Mouse (Mus musculus) lung, embryonic 14.5 days (tissue): Measurements from ENCODE around the gene Trabd. TPM values are rescaled to one million over a fixed set of nuclear protein-coding genes. Genes with fewer than 3 reads are reported as not detected.

ENCODE experiments used
- ATAC-seq: fragments of 200-750 bp; cut with Nextera tagmentation; 2 replicates; pipeline ENCODE4 v1.8.0; 2017; ENCODE audit warnings: mild to moderate bottlenecking, moderate TSS enrichment, moderate library complexity; ENCODE audit not compliant: insufficient read depth
- DNase-seq: peaks from one replicate; pipeline ENCODE4 v3.0.0-alpha.2; 2015
- H3K27ac ChIP-seq: fragments of 300-500 bp; sonication (generic); 2 replicates; pipeline ENCODE4 v1.5.1; 2014; ENCODE audit warnings: low read depth, mild to moderate bottlenecking, moderate library complexity
- H3K27me3 ChIP-seq: fragments of 300-500 bp; sonication (generic); 2 replicates; pipeline ENCODE4 v1.6.1; 2014; ENCODE audit warnings: low read length, control low read depth; ENCODE audit not compliant: insufficient read depth
- H3K36me3 ChIP-seq: fragments of 300-500 bp; sonication (generic); 2 replicates; pipeline ENCODE4 v1.6.1; 2014; ENCODE audit warnings: control low read depth; ENCODE audit not compliant: insufficient read depth
- H3K4me1 ChIP-seq: fragments of 300-500 bp; sonication (generic); 2 replicates; pipeline ENCODE4 v1.6.1; 2014; ENCODE audit warnings: antibody characterized with exemption, control low read depth; ENCODE audit not compliant: insufficient read depth
- H3K4me2 ChIP-seq: fragments of 300-500 bp; sonication (generic); 2 replicates; pipeline ENCODE4 v1.6.1; 2014; ENCODE audit warnings: mild to moderate bottlenecking
- H3K4me3 ChIP-seq: fragments of 300-500 bp; sonication (generic); 2 replicates; pipeline ENCODE4 v1.5.1; 2014; ENCODE audit warnings: low read depth, low read length
- H3K9ac ChIP-seq: fragments of 300-500 bp; sonication (generic); 2 replicates; pipeline ENCODE4 v1.6.1; 2014
- H3K9me3 ChIP-seq: fragments of 300-500 bp; sonication (generic); 2 replicates; pipeline ENCODE4 v1.6.1; 2016; ENCODE audit warnings: low read depth, low read length, control low read depth
- CTCF ChIP-seq: IDR thresholded peaks from 2 replicates; pipeline ENCODE4 v1.5.1; 2016; ENCODE audit warnings: antibody characterized with exemption, low read depth
- WGBS: fragments of 180-500 bp; shearing (Covaris S2); extraction: QIAGEN DNeasy Blood & Tissue Kit; methylation state at CpG from one replicate; pipeline ENCODE4 v1.1.7; 2014; 5-methylcytosine and 5-hydroxymethylcytosine counted together
- polyA plus RNA-seq: library from polyadenylated mRNA; unstranded; fragments of >200 nt; fragmentation: Nextera tagmentation; extraction: Ambion mirVana; gene quantifications from 2 replicates; pipeline ENCODE4 v1.2.1, GENCODE M21; 2014

Gene Trabd
- polyA plus RNA-seq, 1 experiment from 2014 or later: 51.6 TPM

DNA sequence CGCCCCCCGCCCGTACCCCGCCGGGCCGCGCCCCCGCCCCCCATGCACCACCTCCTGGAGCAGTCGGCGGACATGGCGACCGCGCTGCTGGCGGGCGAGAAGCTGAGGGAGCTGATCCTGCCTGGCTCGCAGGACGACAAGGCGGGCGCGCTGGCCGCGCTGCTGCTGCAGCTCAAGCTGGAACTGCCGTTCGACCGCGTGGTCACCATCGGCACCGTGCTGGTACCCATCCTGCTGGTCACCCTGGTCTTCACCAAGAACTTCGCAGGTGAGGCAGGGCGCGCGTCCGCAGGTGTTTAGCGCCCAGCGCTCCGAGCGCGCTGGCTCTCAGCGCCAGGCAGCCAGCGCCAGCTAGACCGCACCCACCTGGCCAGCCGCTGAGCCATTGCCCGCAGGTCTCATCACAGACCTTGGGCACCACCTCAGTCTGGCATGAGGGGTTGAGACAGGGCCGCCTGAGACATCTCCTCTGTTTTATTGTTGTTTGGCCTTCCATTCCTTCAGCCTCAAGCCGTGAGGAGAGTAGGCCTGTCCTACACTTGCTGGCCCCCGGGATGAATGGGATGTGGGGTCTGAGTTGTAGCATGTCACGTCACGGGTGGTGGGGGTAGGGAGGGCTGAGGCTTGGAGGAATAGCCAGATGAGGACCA, 14.8 kb upstream of the Trabd start:
- DNase-seq (peak; percentile 56), ATAC-seq (peak; percentile 46; the same call in 1 of the 2 replicates)
- Histone ChIP-seq H3K36me3 (no peaks in the 10 kb centered on the region), H3K27me3 (peaks cover 43% of the 10 kb centered on the region), H3K4me3 (peak overlapping the region; percentile 66), H3K4me1 (0 out of 2 replicates have a peak, but pooled peaks cover 3% of the 10 kb centered on the region), H3K9ac (peak overlapping the region; percentile 58), H3K9me3 (no peaks in the 10 kb centered on the region), H3K4me2 (peak overlapping the region; percentile 96), H3K27ac (no peak overlapping the region)
- no peak for TF ChIP-seq CTCF
- 1% methylated on average over 39 of the region's 48 CpGs for WGBS

DNA sequence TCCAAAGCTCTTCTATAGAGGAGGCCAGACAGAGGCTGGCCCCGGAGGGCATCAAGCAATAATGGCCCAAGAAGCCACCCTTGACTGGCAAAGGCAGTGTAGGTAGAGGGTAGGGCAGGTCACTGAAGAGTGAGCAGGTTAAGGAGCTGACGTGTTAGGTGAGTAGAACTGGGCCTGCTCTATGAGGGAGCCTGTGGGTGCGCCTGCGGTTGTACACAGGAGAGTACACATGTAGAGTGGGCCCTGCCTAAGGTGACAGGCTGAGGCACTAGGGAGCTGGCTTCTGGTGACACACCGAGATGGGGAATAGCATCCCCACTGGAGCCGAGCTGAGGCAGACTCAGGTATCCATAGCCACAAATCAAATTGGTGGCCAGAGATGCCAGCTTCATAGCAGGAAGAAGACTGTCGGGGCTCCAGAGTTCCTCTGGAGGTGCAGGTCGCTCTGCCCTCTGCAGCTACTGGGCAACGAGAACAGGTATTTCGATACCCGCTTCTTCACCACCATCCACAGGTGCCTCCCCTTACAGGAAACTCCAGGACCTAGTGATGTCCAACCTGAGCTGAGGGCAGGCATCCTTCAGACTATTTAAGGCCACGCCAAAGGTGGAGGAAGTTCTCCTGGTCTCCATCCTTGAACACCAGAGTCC, 14.0 kb upstream of the Trabd start:
- no peak for DNase-seq

DNA sequence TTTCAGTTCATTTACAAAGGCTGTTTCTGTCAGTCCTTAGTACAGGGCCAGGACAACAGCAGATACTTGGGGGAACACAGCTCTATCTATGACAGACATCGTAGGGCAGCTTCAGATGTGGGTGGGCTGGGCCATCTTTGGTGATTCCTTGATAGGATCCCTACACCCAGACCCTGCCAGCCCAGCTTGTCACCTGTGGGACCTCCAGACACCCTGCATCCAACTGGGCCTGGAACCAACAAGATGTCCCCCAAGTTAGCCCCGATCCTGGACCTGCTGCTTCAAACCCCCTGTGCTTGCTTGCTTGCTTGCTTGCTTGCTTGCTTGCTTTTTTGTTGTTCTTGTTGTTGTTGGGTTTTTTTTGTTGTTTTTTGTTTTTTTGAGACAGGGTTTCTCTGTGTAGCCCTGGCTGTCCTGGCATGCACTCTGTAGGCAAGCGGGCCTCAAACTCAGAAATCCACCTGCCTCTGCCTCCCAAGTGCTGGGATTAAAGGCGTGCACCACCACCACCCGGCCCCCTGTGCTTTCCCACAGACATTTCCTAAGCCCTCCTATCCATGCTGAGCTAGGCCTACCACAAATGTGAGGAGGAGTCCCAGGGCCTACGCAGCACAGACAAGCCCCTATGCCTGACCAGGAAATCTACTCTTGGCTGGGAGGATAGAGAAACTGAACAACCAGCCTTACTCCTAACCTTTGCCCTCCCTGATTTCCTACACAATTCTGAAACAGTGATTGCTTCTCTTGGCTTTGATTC, 13.0 kb upstream of the Trabd start:
- H3K36me3 ChIP-seq: no peaks in the 10 kb centered on the region
- TF ChIP-seq CTCF: no peak
- H3K4me2 ChIP-seq: no peak overlapping the region
- H3K9ac ChIP-seq: no peak overlapping the region
- no peak overlapping the region for H3K27ac ChIP-seq
- H3K4me3 ChIP-seq: no peak overlapping the region
- H3K4me1 ChIP-seq: 0 out of 2 replicates have a peak, but pooled peaks cover 3% of the 10 kb centered on the region
- 89% methylated on average over 6 of the region's 6 CpGs for WGBS
- ATAC-seq (no peak), DNase-seq (no peak)
- no peaks in the 10 kb centered on the region for H3K9me3 ChIP-seq
- H3K27me3 ChIP-seq: peaks cover 53% of the 10 kb centered on the region

More for the DNA sequence above, 14.0 kb upstream of the Trabd start:
- TF ChIP-seq CTCF: no peak
- Histone ChIP-seq H3K4me2 (peak overlapping the region; percentile 96; the same call in 1 of the 2 replicates), H3K4me3 (no peak overlapping the region), H3K27me3 (peaks cover 43% of the 10 kb centered on the region), H3K36me3 (no peaks in the 10 kb centered on the region), H3K9me3 (no peaks in the 10 kb centered on the region), H3K9ac (no peak overlapping the region), H3K27ac (no peak overlapping the region), H3K4me1 (0 out of 2 replicates have a peak, but pooled peaks cover 3% of the 10 kb centered on the region)
- ATAC-seq: no peak
- 79% methylated on average over 12 of the region's 12 CpGs for WGBS

DNA sequence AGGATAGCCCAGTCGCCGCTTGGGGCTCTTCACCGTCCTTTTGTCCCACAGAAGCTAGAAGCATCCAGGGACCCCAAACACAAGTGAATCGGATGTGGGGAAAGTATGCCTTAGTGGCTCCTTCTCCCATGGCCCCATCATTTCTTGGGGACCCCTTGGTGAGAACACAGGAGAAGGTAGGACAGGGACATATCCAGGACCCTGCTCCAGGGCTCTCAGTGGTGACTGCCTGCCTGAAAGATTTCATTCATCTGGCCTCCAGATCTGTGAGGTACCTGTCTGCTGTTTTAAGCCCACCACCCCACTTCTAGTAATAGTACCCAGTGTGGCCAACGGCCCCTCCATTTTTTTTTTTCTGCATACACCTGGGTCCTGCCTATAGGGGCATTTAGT, 12.4 kb upstream of the Trabd start:
- Histone ChIP-seq H3K4me1 (0 out of 2 replicates have a peak, but pooled peaks cover 3% of the 10 kb centered on the region), H3K9me3 (no peaks in the 10 kb centered on the region), H3K27me3 (peaks cover 55% of the 10 kb centered on the region), H3K4me3 (no peak overlapping the region), H3K27ac (no peak overlapping the region), H3K36me3 (no peaks in the 10 kb centered on the region), H3K4me2 (no peak overlapping the region), H3K9ac (no peak overlapping the region)
- TF ChIP-seq CTCF: no peak
- DNase-seq: no peak
- 82% methylated on average over 5 of the region's 5 CpGs for WGBS
- ATAC-seq: no peak

DNA sequence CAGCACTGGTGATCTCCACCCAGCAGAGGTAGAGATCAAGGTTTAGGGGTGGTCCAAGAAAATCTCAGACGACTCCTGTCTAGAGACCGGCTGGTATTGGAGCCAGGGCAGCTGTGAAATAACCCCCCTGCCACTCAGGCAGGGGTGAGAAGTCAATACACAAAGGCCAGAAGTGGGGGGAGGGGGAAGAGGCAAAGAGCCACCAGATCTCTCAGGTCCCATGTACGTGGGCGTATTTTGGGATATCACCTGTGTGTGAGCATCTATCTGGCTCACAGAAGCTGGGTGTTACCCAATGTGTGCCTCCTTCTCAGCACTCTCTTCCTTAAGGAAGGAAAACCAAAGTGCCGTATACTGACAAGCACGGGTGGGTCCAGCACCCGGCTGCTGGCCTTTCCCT, 11.9 kb upstream of the Trabd start:
- peaks cover 58% of the 10 kb centered on the region for H3K27me3 ChIP-seq
- DNase-seq (no peak), ATAC-seq (no peak)
- no peak overlapping the region for H3K27ac ChIP-seq
- H3K4me2 ChIP-seq: no peak overlapping the region
- H3K9me3 ChIP-seq: no peaks in the 10 kb centered on the region
- no peaks in the 10 kb centered on the region for H3K36me3 ChIP-seq
- H3K4me1 ChIP-seq: 0 out of 2 replicates have a peak, but pooled peaks cover 3% of the 10 kb centered on the region
- H3K4me3 ChIP-seq: no peak overlapping the region
- no peak overlapping the region for H3K9ac ChIP-seq
- no peak for TF ChIP-seq CTCF
- 68% methylated on average over 7 of the region's 7 CpGs for WGBS

DNA sequence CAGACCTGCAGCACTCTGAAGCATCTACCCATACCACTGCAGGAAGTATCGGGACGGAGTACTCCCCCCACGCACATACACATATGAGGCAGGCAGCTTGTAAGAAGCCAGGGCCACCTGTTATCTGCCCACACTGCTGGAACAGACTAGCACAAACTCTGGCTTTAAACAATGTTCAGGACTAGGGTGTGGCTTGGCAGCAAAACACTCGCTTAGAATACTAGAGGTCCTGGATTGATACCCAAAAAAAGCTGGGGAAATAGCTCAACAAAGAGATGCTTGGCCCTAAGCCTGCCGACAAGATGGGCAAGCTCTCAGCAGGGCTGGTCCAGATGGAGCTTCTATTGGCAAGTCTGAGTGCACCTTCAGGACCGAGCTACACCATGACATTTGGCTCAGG, 11.4 kb upstream of the Trabd start:
- H3K9ac ChIP-seq: no peak overlapping the region
- H3K27me3 ChIP-seq: peaks cover 58% of the 10 kb centered on the region

DNA sequence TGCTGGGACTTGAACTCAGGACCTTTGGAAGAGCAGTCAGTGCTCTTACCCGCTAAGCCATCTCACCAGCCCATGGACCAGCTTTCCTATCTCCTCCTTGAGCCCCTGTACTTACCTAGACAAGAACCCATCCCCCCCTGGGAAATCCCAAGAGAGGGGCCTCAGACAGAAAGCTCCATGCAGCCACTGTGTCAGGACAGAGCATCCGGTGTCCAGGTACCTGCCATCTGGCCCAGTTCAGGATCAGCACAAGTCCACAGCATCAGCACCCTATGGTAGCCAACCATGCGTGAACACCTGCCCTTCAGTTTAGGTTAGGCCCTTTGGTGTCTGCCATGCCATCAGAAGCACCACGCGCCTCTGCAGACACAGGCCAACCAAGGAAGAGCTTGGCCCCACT, 10.0 kb upstream of the Trabd start:
- Histone ChIP-seq H3K27ac (no peak overlapping the region), H3K4me3 (no peak overlapping the region), H3K4me1 (0 out of 2 replicates have a peak, but pooled peaks cover 3% of the 10 kb centered on the region), H3K4me2 (no peak overlapping the region), H3K27me3 (peaks cover 52% of the 10 kb centered on the region), H3K36me3 (no peaks in the 10 kb centered on the region), H3K9me3 (no peaks in the 10 kb centered on the region), H3K9ac (no peak overlapping the region)
- WGBS: 92% methylated on average over 5 of the region's 5 CpGs
- no peak for TF ChIP-seq CTCF
- DNase-seq (no peak), ATAC-seq (no peak)

More for the DNA sequence above, 11.4 kb upstream of the Trabd start:
- Histone ChIP-seq H3K4me3 (no peak overlapping the region), H3K4me2 (no peak overlapping the region), H3K36me3 (no peaks in the 10 kb centered on the region), H3K4me1 (0 out of 2 replicates have a peak, but pooled peaks cover 3% of the 10 kb centered on the region), H3K9me3 (no peaks in the 10 kb centered on the region), H3K27ac (no peak overlapping the region)
- DNase-seq (no peak), ATAC-seq (no peak)
- WGBS: 76% methylated on average over 6 of the region's 6 CpGs
- TF ChIP-seq CTCF: no peak
